Mouse (Mus musculus): ENCODE measurements around the gene Suv39h1. TPM values are rescaled to one million over a fixed set of nuclear protein-coding genes. Genes with fewer than 3 reads are reported as not detected.
"Not testable (repeated sequence)": the region's sequence is repeated elsewhere in the genome, so short reads cannot be mapped to it uniquely, and the experiment has no call there.

Gene Suv39h1
- 25.5 and 26.1 TPM in 2 replicates for polyA plus RNA-seq (2012; rRNA removed)

DNA sequence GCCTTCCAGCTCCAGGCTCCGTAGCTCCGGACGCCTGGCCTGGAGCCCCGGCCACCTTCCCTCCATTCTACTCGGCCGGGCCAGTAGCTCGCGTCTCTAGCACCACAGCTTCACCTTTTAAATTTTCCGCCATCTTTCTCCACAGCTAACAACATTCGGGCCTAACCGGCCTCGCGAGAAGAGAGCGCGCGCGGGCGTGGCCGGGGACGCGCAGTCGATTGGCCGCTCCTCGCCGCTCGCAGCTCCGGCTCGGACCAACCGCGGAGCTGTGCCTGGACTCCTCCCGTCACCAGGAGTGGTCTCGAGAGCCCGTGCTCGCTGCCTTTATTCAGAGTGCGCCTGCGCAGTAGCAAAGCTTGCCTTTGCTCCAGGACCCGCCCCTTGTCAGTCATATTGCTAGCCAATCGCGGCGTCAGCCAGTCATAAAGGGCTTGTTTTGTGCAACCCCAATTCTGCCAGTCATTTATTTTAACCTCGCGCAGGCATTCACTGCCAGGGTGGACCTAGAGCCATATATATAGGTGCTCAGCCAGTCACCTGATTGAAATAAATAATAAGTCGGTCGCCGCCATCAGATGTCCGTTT is at the start of gene Suv39h1:
Gene Suv39h1 (minus strand): TSS at position 331 of the 585 bp plus-strand sequence.
- H3K27ac ChIP-seq (ENCODE audit: insufficient read depth, low read length): peak within 1 kb of the TSS; percentile 94
- TF ChIP-seq POLR2A (IDR thresholded peaks at IDR 0.05; ENCODE audit: extremely low read depth, insufficient read depth, low read length): peak; percentile 82
- TF ChIP-seq CTCF (IDR thresholded peaks at IDR 0.05; ENCODE audit: extremely low read depth, insufficient read depth, low read length): no peak
- peak within 1 kb of the TSS; percentile 61 for H3K4me3 ChIP-seq (ENCODE audit: insufficient read depth, low read length)

DNA sequence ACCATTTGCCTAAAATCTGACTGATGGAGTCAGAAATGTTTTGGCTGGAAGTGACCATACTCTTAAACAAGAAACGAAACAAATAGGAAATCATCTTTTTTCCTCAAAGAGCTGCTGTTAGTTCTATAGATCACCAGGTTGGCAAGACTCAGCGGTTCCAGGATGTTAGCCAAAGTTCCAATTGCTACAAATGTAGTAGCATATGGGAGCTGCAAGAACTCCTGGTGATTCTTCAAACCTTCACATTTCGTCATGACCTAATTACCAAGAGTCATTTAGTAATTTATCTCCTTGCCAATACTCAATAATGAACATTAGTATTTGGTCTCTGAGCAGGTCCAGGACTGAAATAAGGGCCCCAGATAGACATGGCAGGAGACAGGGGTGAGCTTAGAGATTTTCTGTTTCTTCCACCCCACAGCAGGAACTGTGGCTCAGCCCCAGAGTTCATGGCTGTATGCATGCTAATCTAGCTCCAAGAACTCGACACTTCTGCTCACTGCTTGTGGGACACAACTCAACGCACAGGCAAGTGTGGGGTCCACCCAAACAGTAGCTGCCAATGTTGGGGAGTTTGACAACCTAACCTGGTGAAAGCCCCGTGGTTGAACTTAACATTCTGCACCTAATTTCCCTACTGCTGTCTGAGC is 49.4 kb upstream of the Suv39h1 start:
- no peaks in the 10 kb centered on the region for H3K4me1 ChIP-seq (ENCODE audit: control insufficient read depth, insufficient read depth, low read length)
- H3K4me3 ChIP-seq (ENCODE audit: insufficient read depth, low read length): no peak overlapping the region
- TF ChIP-seq CTCF (IDR thresholded peaks at IDR 0.05; ENCODE audit: extremely low read depth, insufficient read depth, low read length) (no peak), POLR2A (IDR thresholded peaks at IDR 0.05; ENCODE audit: extremely low read depth, insufficient read depth, low read length) (no peak)
- no peak overlapping the region for H3K27ac ChIP-seq (ENCODE audit: insufficient read depth, low read length)

More for the DNA sequence above, at the start of gene Suv39h1:
- H3K4me1 ChIP-seq (ENCODE audit: control insufficient read depth, insufficient read depth, low read length): no peaks in the 10 kb centered on the region

DNA sequence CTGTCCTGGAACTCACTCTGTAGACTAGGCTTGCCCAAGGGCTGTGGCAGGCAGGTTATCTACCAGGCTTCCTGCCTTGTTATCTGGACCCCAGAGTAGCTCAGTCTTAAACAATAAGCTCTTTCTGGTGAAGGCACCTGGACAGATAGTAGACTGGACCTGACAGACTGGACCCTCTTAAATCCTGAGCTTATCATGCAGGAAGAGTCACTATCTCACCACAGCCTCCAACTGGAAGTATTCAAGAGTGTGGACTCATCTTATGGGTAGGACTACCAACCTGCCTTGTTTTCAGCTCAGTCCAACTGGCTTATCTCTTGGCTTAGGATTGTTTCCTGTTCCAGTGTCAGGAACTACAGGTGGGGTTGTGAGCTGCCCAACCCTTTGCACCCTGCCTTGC is 42.7 kb upstream of the Suv39h1 start:
- TF ChIP-seq POLR2A (IDR thresholded peaks at IDR 0.05; ENCODE audit: extremely low read depth, insufficient read depth, low read length): no peak
- Histone ChIP-seq H3K4me3 (ENCODE audit: insufficient read depth, low read length) (no peak overlapping the region), H3K27ac (ENCODE audit: insufficient read depth, low read length) (no peak overlapping the region), H3K4me1 (ENCODE audit: control insufficient read depth, insufficient read depth, low read length) (no peaks in the 10 kb centered on the region)

- TF ChIP-seq CTCF (IDR thresholded peaks at IDR 0.05; ENCODE audit: extremely low read depth, insufficient read depth, low read length) (no peak), POLR2A (IDR thresholded peaks at IDR 0.05; ENCODE audit: extremely low read depth, insufficient read depth, low read length) (no peak)
Measured at GRCm38 (mm10) chrX:8115275-8115674, 40.7 kb upstream of the Suv39h1 start.

GRCm38 (mm10) chrX:8105019-8105418 is 30.5 kb upstream of the Suv39h1 start:
- TF ChIP-seq CTCF (IDR thresholded peaks at IDR 0.05; ENCODE audit: extremely low read depth, insufficient read depth, low read length) (no peak), POLR2A (IDR thresholded peaks at IDR 0.05; ENCODE audit: extremely low read depth, insufficient read depth, low read length) (no peak)
- H3K4me1 ChIP-seq (ENCODE audit: control insufficient read depth, insufficient read depth, low read length): no peaks in the 10 kb centered on the region
- no peak overlapping the region for H3K4me3 ChIP-seq (ENCODE audit: insufficient read depth, low read length)
- no peak overlapping the region for H3K27ac ChIP-seq (ENCODE audit: insufficient read depth, low read length)

More at GRCm38 (mm10) chrX:8115275-8115674, 40.7 kb upstream of the Suv39h1 start:
- no peaks in the 10 kb centered on the region for H3K4me1 ChIP-seq (ENCODE audit: control insufficient read depth, insufficient read depth, low read length)
- no peak overlapping the region for H3K27ac ChIP-seq (ENCODE audit: insufficient read depth, low read length)
- H3K4me3 ChIP-seq (ENCODE audit: insufficient read depth, low read length): no peak overlapping the region

- no peak for TF ChIP-seq CTCF (IDR thresholded peaks at IDR 0.05; ENCODE audit: extremely low read depth, insufficient read depth, low read length)
- Histone ChIP-seq H3K4me3 (ENCODE audit: insufficient read depth, low read length) (no peak overlapping the region), H3K4me1 (ENCODE audit: control insufficient read depth, insufficient read depth, low read length) (no peaks in the 10 kb centered on the region), H3K27ac (ENCODE audit: insufficient read depth, low read length) (no peak overlapping the region)
Measured at GRCm38 (mm10) chrX:8102213-8102668, 27.7 kb upstream of the Suv39h1 start.

DNA sequence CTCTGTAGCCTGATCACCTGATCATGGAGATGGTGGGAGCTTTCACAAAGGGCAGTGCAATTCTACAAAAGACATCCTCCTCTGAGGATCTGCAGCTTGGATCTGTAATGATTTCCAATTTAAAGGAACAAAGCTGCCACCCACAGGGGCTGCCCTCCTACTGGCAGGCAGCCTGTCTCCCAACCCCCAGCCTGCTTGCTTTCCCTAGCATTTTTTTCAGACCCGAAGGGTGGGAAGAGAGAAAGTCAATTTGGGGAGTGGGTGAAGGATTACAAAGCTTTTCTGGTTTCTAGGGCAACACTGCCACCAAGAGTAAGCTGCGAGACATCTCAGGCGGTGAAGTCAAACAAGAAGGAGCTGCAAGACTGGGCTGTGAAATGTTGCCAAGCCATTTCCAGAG is 26.5 kb upstream of the Suv39h1 start:
- no peaks in the 10 kb centered on the region for H3K4me1 ChIP-seq (ENCODE audit: control insufficient read depth, insufficient read depth, low read length)
- peak; percentile 47; the same call in 1 of the 2 replicates for TF ChIP-seq CTCF (IDR thresholded peaks at IDR 0.05; ENCODE audit: extremely low read depth, insufficient read depth, low read length)
- no peak for TF ChIP-seq POLR2A (IDR thresholded peaks at IDR 0.05; ENCODE audit: extremely low read depth, insufficient read depth, low read length)
- H3K27ac ChIP-seq (ENCODE audit: insufficient read depth, low read length): no peak overlapping the region
- H3K4me3 ChIP-seq (ENCODE audit: insufficient read depth, low read length): no peak overlapping the region

DNA sequence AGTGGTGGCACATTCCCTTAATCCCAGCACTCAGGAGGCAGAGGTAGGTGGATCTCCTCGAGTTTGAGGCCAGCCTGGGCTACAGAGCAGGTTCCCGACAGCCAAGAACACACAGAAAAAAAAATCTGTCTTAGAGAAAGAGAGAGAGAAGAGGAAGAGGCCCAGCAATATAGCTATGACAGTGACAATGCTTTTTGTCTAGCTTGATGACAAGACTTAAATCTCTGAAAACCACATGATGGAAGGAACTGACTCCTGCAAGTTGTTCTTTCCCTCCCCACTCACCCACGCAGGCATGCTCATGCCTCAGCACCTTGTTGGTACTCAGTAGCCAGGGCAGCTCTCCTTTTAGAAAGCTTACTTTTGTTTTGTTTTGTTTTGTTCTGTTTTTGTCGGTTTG is 24.9 kb upstream of the Suv39h1 start:
- Histone ChIP-seq H3K27ac (ENCODE audit: insufficient read depth, low read length) (no peak overlapping the region), H3K4me1 (ENCODE audit: control insufficient read depth, insufficient read depth, low read length) (no peaks in the 10 kb centered on the region), H3K4me3 (ENCODE audit: insufficient read depth, low read length) (no peak overlapping the region)
- TF ChIP-seq CTCF (IDR thresholded peaks at IDR 0.05; ENCODE audit: extremely low read depth, insufficient read depth, low read length) (no peak), POLR2A (IDR thresholded peaks at IDR 0.05; ENCODE audit: extremely low read depth, insufficient read depth, low read length) (no peak)

- Histone ChIP-seq H3K4me1 (ENCODE audit: control insufficient read depth, insufficient read depth, low read length) (no peaks in the 10 kb centered on the region), H3K4me3 (ENCODE audit: insufficient read depth, low read length) (peak overlapping the region; percentile 21; the same call in 1 of the 2 replicates), H3K27ac (ENCODE audit: insufficient read depth, low read length) (peak overlapping the region; percentile 63; the same call in 1 of the 2 replicates)
- TF ChIP-seq CTCF (IDR thresholded peaks at IDR 0.05; ENCODE audit: extremely low read depth, insufficient read depth, low read length): no peak
- TF ChIP-seq POLR2A (IDR thresholded peaks at IDR 0.05; ENCODE audit: extremely low read depth, insufficient read depth, low read length): no peak
Measured at GRCm38 (mm10) chrX:8096787-8097242, 22.3 kb upstream of the Suv39h1 start.

- H3K4me1 ChIP-seq (ENCODE audit: control insufficient read depth, insufficient read depth, low read length): not testable (repeated sequence)
- Histone ChIP-seq H3K27ac (ENCODE audit: insufficient read depth, low read length) (peak overlapping the region; percentile 63; the same call in 1 of the 2 replicates), H3K4me3 (ENCODE audit: insufficient read depth, low read length) (peak overlapping the region; percentile 21; the same call in 1 of the 2 replicates)
Measured at GRCm38 (mm10) chrX:8096068-8096786, 21.7 kb upstream of the Suv39h1 start.

Measured in cortical plate, adult 2 months (tissue).